Mouse (Mus musculus): ENCODE data around the gene Rbfox2.

The Rbfox2 gene

GRCm38 (mm10) chr15:77203255-77203981 is 103.4 kb downstream of the Rbfox2 start:
- DNase-seq (ENCODE audit: extremely low read depth, low read depth, low spot score): peak; percentile 92

GRCm38 (mm10) chr15:77202881-77203254 is 103.9 kb downstream of the Rbfox2 start:
- DNase-seq (ENCODE audit: extremely low read depth, low read depth, low spot score): no peak

- DNase-seq (ENCODE audit: extremely low read depth, low read depth, low spot score): no peak
These were observed 104.6 kb downstream of the Rbfox2 start for GRCm38 (mm10) chr15:77202223-77202622.

GRCm38 (mm10) chr15:77196827-77197226 is 110.0 kb downstream of the Rbfox2 start:
- DNase-seq (ENCODE audit: extremely low read depth, low read depth, low spot score): peak; percentile 98

GRCm38 (mm10) chr15:77196001-77196400 is 110.8 kb downstream of the Rbfox2 start:
- no peak for DNase-seq (ENCODE audit: extremely low read depth, low read depth, low spot score)

GRCm38 (mm10) chr15:77192154-77192935 is 114.5 kb downstream of the Rbfox2 start:
- no peak for DNase-seq (ENCODE audit: extremely low read depth, low read depth, low spot score)

GRCm38 (mm10) chr15:77186096-77186495 is 120.7 kb downstream of the Rbfox2 start:
- no peak for DNase-seq (ENCODE audit: extremely low read depth, low read depth, low spot score)

- no peak for DNase-seq (ENCODE audit: extremely low read depth, low read depth, low spot score)
These were observed 121.2 kb downstream of the Rbfox2 start for GRCm38 (mm10) chr15:77185614-77186013.

GRCm38 (mm10) chr15:77182800-77183199 is 124.0 kb downstream of the Rbfox2 start:
- no peak for DNase-seq (ENCODE audit: extremely low read depth, low read depth, low spot score)

GRCm38 (mm10) chr15:77174018-77174417 is 132.8 kb downstream of the Rbfox2 start:
- no peak for DNase-seq (ENCODE audit: extremely low read depth, low read depth, low spot score)

- no peak for DNase-seq (ENCODE audit: extremely low read depth, low read depth, low spot score)
These were observed 134.4 kb downstream of the Rbfox2 start for GRCm38 (mm10) chr15:77172414-77172813.

GRCm38 (mm10) chr15:77168781-77169180 is 138.0 kb downstream of the Rbfox2 start:
- DNase-seq (ENCODE audit: extremely low read depth, low read depth, low spot score): no peak

GRCm38 (mm10) chr15:77166225-77166732 is 140.5 kb downstream of the Rbfox2 start:
- DNase-seq (ENCODE audit: extremely low read depth, low read depth, low spot score): no peak

GRCm38 (mm10) chr15:77163336-77163735 is 143.5 kb downstream of the Rbfox2 start:
- no peak for DNase-seq (ENCODE audit: extremely low read depth, low read depth, low spot score)

GRCm38 (mm10) chr15:77162931-77163330 is 143.9 kb downstream of the Rbfox2 start:
- DNase-seq (ENCODE audit: extremely low read depth, low read depth, low spot score): no peak

GRCm38 (mm10) chr15:77161382-77161781 is 145.4 kb downstream of the Rbfox2 start:
- DNase-seq (ENCODE audit: extremely low read depth, low read depth, low spot score): no peak

- DNase-seq (ENCODE audit: extremely low read depth, low read depth, low spot score): peak; percentile 64
These were observed 146.0 kb downstream of the Rbfox2 start for GRCm38 (mm10) chr15:77160848-77161247.

GRCm38 (mm10) chr15:77156525-77156924 is 150.3 kb downstream of the Rbfox2 start:
- no peak for DNase-seq (ENCODE audit: extremely low read depth, low read depth, low spot score)

- no peak for DNase-seq (ENCODE audit: extremely low read depth, low read depth, low spot score)
These were observed 152.5 kb downstream of the Rbfox2 start for GRCm38 (mm10) chr15:77154248-77154785.

- no peak for DNase-seq (ENCODE audit: extremely low read depth, low read depth, low spot score)
These were observed 153.2 kb downstream of the Rbfox2 start for GRCm38 (mm10) chr15:77153625-77154024.

- no peak for DNase-seq (ENCODE audit: extremely low read depth, low read depth, low spot score)
These were observed 153.7 kb downstream of the Rbfox2 start for GRCm38 (mm10) chr15:77153088-77153546.

Data from fat pad, adult 2 months (tissue).